Mouse (Mus musculus) olfactory bulb, adult 2 months (tissue): ENCODE measurements around the gene 4930558K02Rik.

ENCODE experiments used
- CTCF ChIP-seq: fragments of 200-500 bp; IDR thresholded peaks from 2 replicates; pipeline ENCODE4 v1.5.1; 2012; ENCODE audit warnings: low read depth, mild to moderate bottlenecking, low read length, moderate library complexity; ENCODE audit not compliant: insufficient read depth
- POLR2A ChIP-seq: fragments of 200-500 bp; IDR thresholded peaks from 2 replicates; pipeline ENCODE4 v1.6.1; 2012; ENCODE audit warnings: mild to moderate bottlenecking, low read depth, low read length, moderate library complexity; ENCODE audit not compliant: insufficient read depth

- TF ChIP-seq CTCF (no peak), POLR2A (no peak)
Measured at GRCm38 (mm10) chr1:161970874-161971273, 8.6 kb downstream of the 4930558K02Rik start.
